19 mouse cellular contexts compared by ENCODE assay signal in the genomic region with DNA sequence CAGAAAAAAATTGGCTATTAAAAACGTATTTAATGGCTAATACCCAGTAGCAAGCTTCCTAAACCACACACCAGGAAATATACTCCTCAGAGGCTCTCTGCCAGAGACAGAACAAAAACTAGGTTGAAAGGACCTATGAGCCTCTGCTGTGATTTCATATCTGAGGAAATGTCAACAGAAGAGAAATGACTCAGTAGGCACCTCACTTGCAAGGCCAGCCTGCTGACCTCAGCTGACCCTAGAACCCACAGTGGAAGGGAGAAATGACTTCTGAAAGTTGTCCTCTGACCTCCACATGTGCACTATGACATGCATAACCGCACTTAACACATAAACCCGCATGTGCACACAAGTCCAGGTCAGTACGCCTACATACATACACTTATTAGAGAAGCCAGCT. TPM values are rescaled to one million over a fixed set of nuclear protein-coding genes. Genes with fewer than 3 reads are reported as not detected.
"Had no signal": no experiment of that assay in that cellular context is flagged by ENCODE, and none has a peak within 500 bp of the region (broad histone marks: within the 10 kb centered on the region; RNA-seq: fewer than 3 reads in every experiment).

No protein-coding gene starts in this region.

- H3K36me3 ChIP-seq: kidney, embryonic 15.5 days; limb, embryonic 15.5 days; liver, embryonic 12.5 days; lung, embryonic 15.5 days; neural tube, embryonic 15.5 days had no signal

- ATAC-seq: liver, embryonic 12.5 days had no signal

- DNase-seq: kidney, postnatal 25 days; layer of hippocampus, postnatal 36 days; lung, postnatal 14 days; midbrain, embryonic 14.5 days; thymus, adult 2 months; thymus, postnatal 25 days had no signal

- H3K27me3 ChIP-seq: kidney, embryonic 15.5 days; limb, embryonic 15.5 days; liver, embryonic 12.5 days; lung, embryonic 15.5 days; neural tube, embryonic 15.5 days had no signal

- H3K4me3 ChIP-seq: kidney, embryonic 15.5 days; limb, embryonic 15.5 days; liver, embryonic 12.5 days; lung, embryonic 15.5 days; myocyte; neural tube, embryonic 15.5 days had no signal

- H3K4me2 ChIP-seq: kidney, embryonic 15.5 days; limb, embryonic 15.5 days; liver, embryonic 12.5 days; lung, embryonic 15.5 days; neural tube, embryonic 15.5 days had no signal

- H3K27ac ChIP-seq: kidney, embryonic 15.5 days; limb, embryonic 15.5 days; liver, embryonic 12.5 days; lung, embryonic 15.5 days; macrophage; neural tube, embryonic 15.5 days had no signal

- H3K4me1 ChIP-seq: limb, embryonic 15.5 days; liver, embryonic 12.5 days; lung, embryonic 15.5 days; neural tube, embryonic 15.5 days had no signal

- H3K9ac ChIP-seq: kidney, embryonic 15.5 days; limb, embryonic 15.5 days; liver, embryonic 12.5 days; lung, embryonic 15.5 days; neural tube, embryonic 15.5 days had no signal

- H3K9me3 ChIP-seq: kidney, embryonic 15.5 days; limb, embryonic 15.5 days; liver, embryonic 12.5 days; lung, embryonic 15.5 days; neural tube, embryonic 15.5 days had no signal

RNA-seq across cellular contexts. Expression of a gene that starts 18.9 kb away (rescaled TPM):
- total RNA-seq: layer of hippocampus, postnatal 36 days; left cerebral cortex, postnatal 25 days had no signal
- polyA plus RNA-seq: kidney, embryonic 15.5 days; limb, embryonic 11.5 days; limb, embryonic 15.5 days; liver, embryonic 12.5 days; lung, embryonic 15.5 days; macrophage; midbrain, embryonic 14.5 days; myocyte; neural tube, embryonic 11.5 days; neural tube, embryonic 15.5 days; thymus, adult 2 months had no signal

RNA-seq across cellular contexts. Expression of a gene that starts 27.6 kb away (rescaled TPM):
- total RNA-seq: layer of hippocampus, postnatal 36 days; left cerebral cortex, adult 8-10 months; left cerebral cortex, postnatal 25 days had no signal
- polyA plus RNA-seq: liver, embryonic 12.5 days; liver, embryonic 16.5 days; macrophage; midbrain, embryonic 14.5 days; myocyte; neural tube, embryonic 11.5 days; neural tube, embryonic 15.5 days; testis, adult 2 months had no signal
